Mouse (Mus musculus): ENCODE data around the gene Tenm4. TPM values are rescaled to one million over a fixed set of nuclear protein-coding genes. Genes with fewer than 3 reads are reported as not detected.
A peak's percentile ranks its signal among the peaks of the same experiment; 100 is the strongest.

Gene Tenm4
- polyA plus RNA-seq, 1 experiment from 2014 or later, result 16.8 TPM

DNA sequence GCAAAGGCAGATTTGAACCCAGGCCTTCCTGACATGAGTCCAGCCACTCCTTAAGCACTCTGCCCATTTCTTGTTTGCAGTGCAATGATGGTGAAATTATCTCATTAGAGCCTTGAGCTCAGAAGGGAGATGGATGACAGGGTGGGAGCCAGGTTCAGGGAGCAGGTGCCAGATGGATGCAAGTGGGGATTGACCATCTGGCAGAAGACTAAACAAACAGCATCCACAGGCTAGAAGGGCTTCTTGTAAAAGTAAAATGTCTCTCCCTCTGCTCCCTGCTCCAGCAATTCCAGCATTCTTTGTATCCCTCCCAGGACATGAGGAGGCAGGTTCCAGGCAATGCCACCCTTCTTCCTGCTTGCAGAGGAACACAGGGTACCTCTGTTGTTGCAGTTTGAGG is 165.3 kb downstream of the Tenm4 start:
- no peaks in the 10 kb centered on the region for H3K36me3 ChIP-seq
- H3K9me3 ChIP-seq, result no peaks in the 10 kb centered on the region
- H3K27ac ChIP-seq, result no peak overlapping the region
- DNase-seq (ENCODE audit: low spot score), result no peak
- H3K27me3 ChIP-seq (ENCODE audit: insufficient read depth, poor library complexity, severe bottlenecking), result no peaks in the 10 kb centered on the region
- H3K4me3 ChIP-seq, result no peak overlapping the region
- no peaks in the 10 kb centered on the region for H3K4me1 ChIP-seq

DNA sequence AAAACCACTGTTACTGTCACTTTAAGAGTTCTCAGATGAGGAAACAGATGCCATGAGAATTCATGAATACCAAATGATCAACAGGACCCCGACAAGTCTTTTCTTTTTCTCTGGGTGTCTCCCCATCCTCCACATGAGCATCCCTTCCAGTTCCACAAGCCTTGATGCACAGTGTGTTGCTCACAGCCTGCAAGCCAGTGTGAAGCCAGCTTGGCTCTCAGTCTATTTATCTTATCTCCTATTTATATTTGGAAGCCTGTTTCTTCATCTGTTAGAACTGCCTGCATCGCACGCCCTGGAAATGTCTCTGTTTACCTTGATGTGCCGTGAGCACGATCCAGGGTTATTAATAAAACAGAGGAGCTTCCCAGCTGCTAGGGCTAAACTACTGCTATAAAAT is 169.8 kb downstream of the Tenm4 start:
- WGBS, result 64% methylated on average over 5 of the region's 5 CpGs

DNA sequence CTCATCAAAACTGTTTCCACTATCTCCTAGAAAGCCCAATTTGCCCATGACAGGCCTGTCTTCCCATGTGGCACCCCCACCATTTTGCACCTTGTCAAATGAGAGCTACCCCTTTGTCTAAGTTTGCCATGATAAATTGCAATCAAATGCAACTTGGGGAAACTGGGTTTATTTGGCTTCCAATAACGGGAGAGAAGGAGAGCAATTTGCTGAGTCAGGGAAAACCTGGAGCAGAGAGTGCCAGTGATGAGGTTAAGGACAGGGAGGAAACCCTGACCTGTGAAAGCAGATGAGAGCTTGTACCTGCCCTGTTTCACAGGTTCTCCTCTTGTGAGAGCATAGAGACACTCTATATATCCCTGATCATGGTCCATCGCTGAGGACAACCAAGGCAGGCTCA is 170.4 kb downstream of the Tenm4 start:
- Histone ChIP-seq H3K9me3 (no peaks in the 10 kb centered on the region), H3K27me3 (ENCODE audit: insufficient read depth, poor library complexity, severe bottlenecking) (no peaks in the 10 kb centered on the region), H3K4me3 (no peak overlapping the region), H3K27ac (no peak overlapping the region), H3K4me1 (no peaks in the 10 kb centered on the region), H3K36me3 (no peaks in the 10 kb centered on the region)
- DNase-seq (ENCODE audit: low spot score), result no peak
- 80% methylated on average over 2 of the region's 2 CpGs for WGBS

More for the DNA sequence above, 169.8 kb downstream of the Tenm4 start:
- Histone ChIP-seq H3K27ac (no peak overlapping the region), H3K36me3 (no peaks in the 10 kb centered on the region), H3K9me3 (no peaks in the 10 kb centered on the region), H3K4me3 (no peak overlapping the region), H3K27me3 (ENCODE audit: insufficient read depth, poor library complexity, severe bottlenecking) (no peaks in the 10 kb centered on the region), H3K4me1 (no peaks in the 10 kb centered on the region)
- DNase-seq (ENCODE audit: low spot score), result no peak

DNA sequence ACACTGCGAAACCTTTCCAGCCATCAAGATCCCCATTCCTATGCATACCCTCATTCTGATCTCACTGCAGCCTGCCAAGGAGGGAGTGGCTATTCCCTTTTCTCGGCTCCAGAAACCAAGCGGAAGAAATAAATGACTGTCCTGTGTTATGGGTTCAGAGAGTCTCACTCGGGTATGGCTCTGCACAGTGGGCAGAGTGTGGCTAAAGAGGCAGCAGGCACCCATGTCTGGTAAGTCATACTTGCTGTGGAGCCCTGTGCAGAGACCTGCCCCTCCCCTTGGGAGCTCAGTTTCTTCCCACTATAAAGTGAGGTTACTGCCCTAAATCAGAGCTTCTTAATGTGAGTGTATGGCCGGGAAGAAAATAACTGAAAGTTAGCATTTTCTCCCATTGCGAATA is 171.9 kb downstream of the Tenm4 start:
- Histone ChIP-seq H3K27ac (no peak overlapping the region), H3K4me3 (no peak overlapping the region), H3K4me1 (no peaks in the 10 kb centered on the region), H3K27me3 (ENCODE audit: insufficient read depth, poor library complexity, severe bottlenecking) (no peaks in the 10 kb centered on the region), H3K9me3 (no peaks in the 10 kb centered on the region), H3K36me3 (no peaks in the 10 kb centered on the region)
- no peak for DNase-seq (ENCODE audit: low spot score)
- 82% methylated on average over 6 of the region's 6 CpGs for WGBS

DNA sequence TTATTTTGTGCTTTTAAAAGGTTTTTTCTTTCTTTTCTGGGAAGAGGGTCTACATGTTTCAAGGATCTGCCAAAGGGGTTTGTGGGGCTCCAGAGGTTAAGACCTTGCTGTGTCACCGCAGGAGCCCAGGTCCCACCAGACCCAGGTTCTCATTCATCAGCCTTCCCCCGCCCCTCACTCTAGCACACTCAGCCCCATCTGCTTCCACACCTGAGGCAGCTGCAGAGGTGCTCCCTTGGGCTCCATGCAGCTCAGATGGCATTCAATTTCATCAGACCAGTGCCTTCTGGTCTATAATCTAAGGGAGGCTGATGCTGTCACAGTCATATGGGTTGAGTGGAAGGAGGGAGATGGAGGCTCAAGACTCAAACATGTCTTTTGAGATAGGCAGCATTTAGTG is 172.6 kb downstream of the Tenm4 start:
- DNase-seq (ENCODE audit: low spot score), result no peak

DNA sequence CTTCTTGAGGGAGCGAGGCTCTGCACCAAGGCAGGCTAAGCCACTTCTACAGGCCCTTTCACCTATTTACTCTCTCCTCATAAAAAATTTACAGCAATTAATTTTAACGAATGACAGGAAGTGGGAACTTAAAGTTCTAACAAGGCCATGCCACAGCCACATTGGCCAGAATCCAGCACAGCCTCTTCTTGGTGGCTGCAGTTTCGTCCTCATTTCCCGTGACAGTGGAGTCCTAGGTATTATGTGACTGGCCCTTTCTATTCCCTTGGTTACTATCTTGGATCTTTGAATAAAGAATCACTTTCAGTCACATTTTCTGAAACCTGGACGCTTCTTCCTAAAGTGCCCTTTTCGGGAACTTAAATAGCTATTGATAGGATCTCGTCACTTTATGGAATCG is 181.6 kb downstream of the Tenm4 start:
- no peak for DNase-seq (ENCODE audit: low spot score)
- H3K9me3 ChIP-seq, result no peaks in the 10 kb centered on the region
- WGBS, result 71% methylated on average over 8 of the region's 8 CpGs
- H3K27ac ChIP-seq, result no peak overlapping the region
- no peaks in the 10 kb centered on the region for H3K36me3 ChIP-seq
- H3K4me1 ChIP-seq, result peaks cover 13% of the 10 kb centered on the region
- no peaks in the 10 kb centered on the region for H3K27me3 ChIP-seq (ENCODE audit: insufficient read depth, poor library complexity, severe bottlenecking)
- no peak overlapping the region for H3K4me3 ChIP-seq

More for the DNA sequence above, 172.6 kb downstream of the Tenm4 start:
- Histone ChIP-seq H3K4me1 (no peaks in the 10 kb centered on the region), H3K4me3 (no peak overlapping the region), H3K36me3 (no peaks in the 10 kb centered on the region), H3K9me3 (no peaks in the 10 kb centered on the region), H3K27me3 (ENCODE audit: insufficient read depth, poor library complexity, severe bottlenecking) (no peaks in the 10 kb centered on the region), H3K27ac (no peak overlapping the region)
- 85% methylated on average over 2 of the region's 2 CpGs for WGBS

DNA sequence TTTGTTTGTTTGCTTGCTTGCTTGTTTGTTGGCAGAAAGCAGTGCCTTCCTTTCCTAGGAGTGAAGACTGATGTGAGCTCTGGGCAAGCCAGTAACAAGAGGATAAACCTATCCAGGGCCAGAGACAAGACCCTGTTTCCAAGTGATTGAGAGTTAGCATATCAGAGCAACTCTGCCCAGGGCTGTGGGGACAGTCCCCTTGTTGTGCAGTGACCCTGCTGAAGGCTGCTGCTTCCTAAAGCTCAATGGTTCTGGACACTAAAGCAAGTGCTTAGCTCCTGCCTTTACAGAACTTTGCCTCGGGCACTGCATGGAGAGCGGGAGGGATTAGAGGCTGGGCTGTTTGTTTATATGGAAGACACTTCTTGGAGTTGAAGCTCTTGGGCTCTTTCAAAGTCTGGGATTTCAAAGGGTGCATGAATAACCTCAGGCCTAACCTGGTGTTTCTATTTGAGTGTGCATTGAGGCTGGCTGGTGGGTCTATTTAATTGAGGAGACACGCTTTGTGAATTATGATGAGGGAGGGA is 185.3 kb downstream of the Tenm4 start:
- H3K9me3 ChIP-seq, result no peaks in the 10 kb centered on the region

DNA sequence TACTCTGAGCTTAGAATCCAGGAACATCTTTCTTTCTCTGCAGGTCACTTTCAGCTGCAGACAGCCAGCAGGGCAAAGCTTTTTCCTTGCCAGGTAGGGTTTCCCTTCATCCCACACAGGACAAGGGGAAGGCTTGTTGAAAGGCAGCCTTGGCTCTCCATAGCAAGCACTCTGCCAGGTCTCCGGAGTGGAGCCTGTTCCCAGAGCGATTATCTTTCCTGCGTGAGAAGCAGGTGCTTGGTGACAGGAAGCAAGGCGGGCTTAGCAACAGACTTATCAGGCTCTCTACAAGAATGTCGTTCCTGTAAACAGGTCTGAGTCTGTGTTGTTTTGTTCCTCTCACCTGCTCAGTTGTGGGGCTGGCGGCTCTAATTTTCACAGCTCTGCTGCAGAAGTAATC is 186.5 kb downstream of the Tenm4 start:
- Histone ChIP-seq H3K27ac (no peak overlapping the region), H3K4me3 (no peak overlapping the region), H3K27me3 (ENCODE audit: insufficient read depth, poor library complexity, severe bottlenecking) (0 out of 2 replicates have a peak, but pooled peaks cover 5% of the 10 kb centered on the region), H3K4me1 (peaks cover 19% of the 10 kb centered on the region), H3K9me3 (no peaks in the 10 kb centered on the region), H3K36me3 (no peaks in the 10 kb centered on the region)
- DNase-seq (ENCODE audit: low spot score), result no peak
- 9% methylated on average over 6 of the region's 6 CpGs for WGBS

More for the DNA sequence above, 185.3 kb downstream of the Tenm4 start:
- no peak overlapping the region for H3K4me3 ChIP-seq
- no peaks in the 10 kb centered on the region for H3K36me3 ChIP-seq
- H3K27ac ChIP-seq, result no peak overlapping the region
- H3K4me1 ChIP-seq, result peaks cover 19% of the 10 kb centered on the region
- 46% methylated on average over 2 of the region's 3 CpGs for WGBS
- 0 out of 2 replicates have a peak, but pooled peaks cover 5% of the 10 kb centered on the region for H3K27me3 ChIP-seq (ENCODE audit: insufficient read depth, poor library complexity, severe bottlenecking)
- no peak for DNase-seq (ENCODE audit: low spot score)

DNA sequence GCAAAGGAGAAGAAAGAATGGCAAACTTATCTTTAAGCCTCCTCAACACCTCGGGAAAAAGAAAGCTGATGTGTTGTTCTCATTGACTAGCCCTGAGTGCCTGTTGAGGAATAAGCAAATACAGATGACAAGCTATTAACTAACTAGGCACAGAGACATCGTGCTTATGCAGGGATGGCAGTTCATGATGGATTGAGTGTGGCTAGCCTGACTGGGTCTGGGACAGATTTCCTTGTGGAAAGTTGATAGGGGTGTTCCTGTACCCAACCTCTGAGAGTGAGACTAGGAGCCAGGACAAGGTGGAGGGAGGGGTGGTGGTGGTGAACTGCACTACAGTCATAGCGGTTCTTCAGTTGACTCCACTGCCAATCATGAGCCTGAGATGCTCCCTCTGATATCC is 192.3 kb downstream of the Tenm4 start:
- H3K4me1 ChIP-seq, result peaks cover 3% of the 10 kb centered on the region; the same call in 1 of the 2 replicates
- no peaks in the 10 kb centered on the region for H3K36me3 ChIP-seq
- no peak for DNase-seq (ENCODE audit: low spot score)
- H3K27ac ChIP-seq, result no peak overlapping the region
- no peak overlapping the region for H3K4me3 ChIP-seq
- no peaks in the 10 kb centered on the region for H3K9me3 ChIP-seq
- 0 out of 2 replicates have a peak, but pooled peaks cover under 1% of the 10 kb centered on the region for H3K27me3 ChIP-seq (ENCODE audit: insufficient read depth, poor library complexity, severe bottlenecking)
- 29% methylated on average over 3 of the region's 3 CpGs for WGBS

DNA sequence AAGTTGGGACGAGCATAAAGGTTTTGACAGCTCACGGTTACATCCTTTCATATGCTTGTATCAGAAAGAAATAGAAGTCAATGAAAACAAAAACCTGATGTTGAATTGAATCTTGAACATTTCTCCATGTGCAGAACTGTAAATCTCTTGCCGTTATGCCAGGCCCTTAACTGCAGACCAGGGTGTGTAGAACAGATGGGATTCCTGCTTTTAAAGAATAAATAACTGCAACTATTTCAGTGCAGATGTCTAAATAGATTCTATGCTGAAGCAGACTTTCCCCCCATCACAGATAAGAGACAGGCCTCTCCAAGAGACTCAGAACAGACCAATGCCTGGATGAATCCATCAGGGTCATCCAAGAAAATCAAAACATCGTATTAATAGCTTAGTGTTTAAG is 198.9 kb downstream of the Tenm4 start:
- no peak for DNase-seq (ENCODE audit: low spot score)
- no peak overlapping the region for H3K27ac ChIP-seq
- 87% methylated on average over 4 of the region's 4 CpGs for WGBS

DNA sequence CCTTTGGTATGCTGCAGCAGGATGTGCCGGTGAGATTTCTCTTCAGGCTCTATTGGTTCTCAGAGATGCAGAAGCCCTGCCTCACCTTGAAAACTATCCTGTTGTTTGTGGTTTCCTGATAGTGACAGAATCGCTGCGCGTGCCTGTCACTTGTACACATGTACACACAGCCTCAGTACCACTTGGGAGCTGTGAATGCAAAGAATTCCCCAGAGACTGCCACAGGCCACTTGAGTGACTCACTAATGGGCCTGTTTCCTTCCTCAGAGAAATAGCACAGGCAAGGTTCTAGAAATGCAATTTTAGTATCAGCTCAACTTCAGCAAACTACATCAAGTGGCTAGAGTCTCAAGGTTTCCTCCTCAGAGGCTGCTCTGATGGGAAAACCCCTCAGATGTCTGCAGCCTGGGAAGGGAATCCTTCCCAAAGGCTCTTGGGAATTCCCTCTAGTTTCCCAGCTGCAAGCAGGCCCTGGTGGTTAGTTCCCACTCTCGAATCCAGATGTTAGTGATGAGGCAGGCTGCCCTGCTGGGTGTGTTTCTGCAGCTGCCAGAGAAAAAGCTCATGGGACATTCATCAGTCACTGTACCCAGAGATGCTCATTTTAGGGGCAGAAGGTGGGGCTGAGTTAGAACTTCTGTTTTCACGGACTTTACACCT is 203.1 kb downstream of the Tenm4 start:
- Histone ChIP-seq H3K4me3 (no peak overlapping the region), H3K27ac (no peak overlapping the region), H3K9me3 (no peaks in the 10 kb centered on the region), H3K4me1 (peaks cover 17% of the 10 kb centered on the region), H3K36me3 (no peaks in the 10 kb centered on the region), H3K27me3 (ENCODE audit: insufficient read depth, poor library complexity, severe bottlenecking) (no peaks in the 10 kb centered on the region)
- no peak for DNase-seq (ENCODE audit: low spot score)
- 62% methylated on average over 6 of the region's 6 CpGs for WGBS

More for the DNA sequence above, 198.9 kb downstream of the Tenm4 start:
- no peaks in the 10 kb centered on the region for H3K27me3 ChIP-seq (ENCODE audit: insufficient read depth, poor library complexity, severe bottlenecking)
- H3K36me3 ChIP-seq, result no peaks in the 10 kb centered on the region
- no peaks in the 10 kb centered on the region for H3K9me3 ChIP-seq
- no peak overlapping the region for H3K4me3 ChIP-seq
- peaks cover 5% of the 10 kb centered on the region; the same call in 1 of the 2 replicates for H3K4me1 ChIP-seq

DNA sequence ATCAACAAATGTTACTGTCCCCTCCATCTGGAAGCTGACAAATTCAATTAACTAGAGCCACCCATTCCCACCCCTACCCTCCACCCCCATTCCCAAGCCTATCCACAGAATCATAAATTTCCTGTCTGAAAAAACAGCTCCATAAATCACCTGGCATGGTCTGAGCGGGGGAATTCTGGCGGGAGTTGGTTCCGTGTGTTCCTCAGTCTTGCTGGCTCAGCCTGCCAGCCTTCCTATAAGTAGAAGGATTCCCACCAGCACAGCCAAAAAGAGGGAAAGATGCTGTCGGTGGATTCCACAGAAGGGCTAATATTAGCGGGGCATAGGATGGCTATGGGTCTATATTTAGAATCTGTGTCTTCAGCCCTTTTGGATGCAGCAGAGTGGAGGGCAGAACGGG is 204.5 kb downstream of the Tenm4 start:
- Histone ChIP-seq H3K4me3 (no peak overlapping the region), H3K27me3 (ENCODE audit: insufficient read depth, poor library complexity, severe bottlenecking) (no peaks in the 10 kb centered on the region), H3K27ac (peak overlapping the region; percentile 45), H3K36me3 (no peaks in the 10 kb centered on the region), H3K9me3 (no peaks in the 10 kb centered on the region), H3K4me1 (peaks cover 17% of the 10 kb centered on the region)
- WGBS, result 56% methylated on average over 6 of the region's 6 CpGs
- no peak for DNase-seq (ENCODE audit: low spot score)

DNA sequence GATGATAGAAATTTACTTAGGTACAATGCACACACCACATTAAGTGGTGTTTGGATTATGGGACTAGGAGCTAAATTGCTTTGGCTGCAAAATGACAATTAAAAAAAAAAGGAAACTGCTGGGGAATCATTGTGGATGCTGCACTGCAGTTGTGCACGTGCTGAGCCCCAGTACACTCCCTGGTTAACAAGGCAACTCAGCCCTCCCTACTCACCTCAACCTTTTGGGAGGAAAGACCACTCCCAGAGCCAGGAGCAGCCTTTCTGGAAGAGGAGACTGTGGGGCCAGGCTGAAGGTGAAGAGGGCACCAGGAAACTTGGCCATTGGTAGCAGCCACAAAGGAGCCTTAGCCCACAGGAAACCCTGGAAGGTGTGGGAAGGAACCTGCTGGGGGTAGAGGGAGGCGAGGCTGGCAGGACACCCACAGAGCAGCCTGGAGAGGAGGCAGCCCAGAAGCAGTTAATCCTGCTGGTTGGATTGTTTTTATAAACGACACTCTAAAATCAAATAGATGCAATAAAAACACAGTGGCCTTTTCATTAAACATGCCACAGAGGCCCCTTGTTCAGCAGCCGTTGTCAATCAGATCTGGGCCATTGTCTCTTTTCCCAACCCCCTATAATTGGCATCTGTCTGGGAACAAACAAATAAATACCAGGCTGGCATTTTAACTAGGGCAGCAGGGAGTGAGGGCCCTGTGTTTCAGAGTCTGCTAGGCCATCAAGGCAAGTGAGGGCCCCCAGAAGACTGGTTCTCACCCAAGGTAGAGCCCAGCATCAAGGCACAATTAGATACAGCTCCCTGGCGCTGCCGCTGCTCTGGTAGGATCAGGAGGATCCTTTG is 212.9 kb downstream of the Tenm4 start:
- H3K27ac ChIP-seq, result no peak overlapping the region
- 40% methylated on average over 6 of the region's 6 CpGs for WGBS
- DNase-seq (ENCODE audit: low spot score), result peak; percentile 33

More for the DNA sequence above, 212.9 kb downstream of the Tenm4 start:
- no peaks in the 10 kb centered on the region for H3K9me3 ChIP-seq
- 0 out of 2 replicates have a peak, but pooled peaks cover 3% of the 10 kb centered on the region for H3K27me3 ChIP-seq (ENCODE audit: insufficient read depth, poor library complexity, severe bottlenecking)
- H3K4me1 ChIP-seq, result no peaks in the 10 kb centered on the region
- H3K36me3 ChIP-seq, result no peaks in the 10 kb centered on the region
- H3K4me3 ChIP-seq, result no peak overlapping the region

All from heart, embryonic 10.5 days (tissue).